Mouse (Mus musculus) erythroblast, embryonic 14.5 days (primary cell): ENCODE data around the gene Lpp.

Experiments
- GATA1 ChIP-seq: IDR thresholded peaks from 2 replicates; pipeline ENCODE4 v1.6.1; 2012; ENCODE audit warnings: low read length, inconsistent platforms, mixed read lengths
- TAL1 ChIP-seq: IDR thresholded peaks from 3 replicates; pipeline ENCODE4 v1.6.1; 2012; ENCODE audit warnings: low read length, inconsistent platforms, mixed read lengths

DNA sequence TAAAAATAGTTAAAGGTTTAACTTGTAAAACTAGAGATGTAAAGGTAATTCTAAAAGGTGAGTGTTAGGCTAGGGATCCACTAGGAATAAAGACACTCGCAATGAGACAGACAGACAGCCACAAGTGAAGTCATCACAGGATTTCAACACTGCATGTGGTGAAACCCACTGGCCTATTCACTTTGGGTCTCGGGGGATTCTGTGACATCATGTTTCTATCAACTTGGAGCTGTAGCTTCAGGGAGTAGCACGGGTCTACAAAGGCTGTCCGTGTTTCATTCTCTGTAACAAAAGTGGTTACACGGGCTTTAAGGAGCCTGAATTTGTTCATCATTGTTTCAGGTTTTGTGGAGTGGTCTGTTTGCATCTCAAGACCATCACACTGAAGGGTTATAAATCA, 152.1 kb downstream of the Lpp start:
- TF ChIP-seq GATA1 (no peak), TAL1 (no peak)
